Mouse (Mus musculus) left cerebral cortex, postnatal 14 days (tissue): ENCODE results near the gene Dhx40. TPM values are rescaled to one million over a fixed set of nuclear protein-coding genes. Genes with fewer than 3 reads are reported as not detected.
A peak's percentile ranks its signal among the peaks of the same experiment; 100 is the strongest.
"Not testable (repeated sequence)": the region's sequence is repeated elsewhere in the genome, so short reads cannot be mapped to it uniquely, and the experiment has no call there.

Source experiments
- DNase-seq, 2 experiments: peaks; one replicate each; pipeline ENCODE4 v3.0.0; 2021 to 2022; ENCODE audit warnings: low spot score in 2 of 2, mixed read lengths in 1 of 2
- intact Hi-C: fragments of 180-260 bp; cut with DNase I; formaldehyde crosslinking; loops from one replicate; pipeline ENCODE4 v1.15.1; 2025
- total RNA-seq, 2 experiments: library from RNA; stranded (reverse); gene quantifications; 2 replicates each; pipeline ENCODE4 v1.2.3; 2021

Dhx40 gene
- total RNA-seq, 2 experiments from 2014 or later, result 15.7 to 19.5 TPM

GRCm38 (mm10) chr11:86824433-86824832 is 16.9 kb upstream of the Dhx40 start:
- no peak for DNase-seq
- intact Hi-C loops, result no loop called here

- intact Hi-C loops, result no loop called here
These were observed 15.0 kb upstream of the Dhx40 start for GRCm38 (mm10) chr11:86822531-86822930.

GRCm38 (mm10) chr11:86819536-86819935 is 12.0 kb upstream of the Dhx40 start:
- intact Hi-C loops, result no loop called here
- no peak for DNase-seq

More at GRCm38 (mm10) chr11:86822531-86822930, 15.0 kb upstream of the Dhx40 start:
- DNase-seq, result no peak

- intact Hi-C loops, result no loop called here
These were observed 11.4 kb upstream of the Dhx40 start for GRCm38 (mm10) chr11:86818928-86819327.

GRCm38 (mm10) chr11:86816288-86816687 is 8.7 kb upstream of the Dhx40 start:
- DNase-seq, intact Hi-C loops: not testable (repeated sequence)

More at GRCm38 (mm10) chr11:86818928-86819327, 11.4 kb upstream of the Dhx40 start:
- no peak for DNase-seq

GRCm38 (mm10) chr11:86814481-86814880 is 6.9 kb upstream of the Dhx40 start:
- DNase-seq, intact Hi-C loops: not testable (repeated sequence)

GRCm38 (mm10) chr11:86813256-86813655 is 5.7 kb upstream of the Dhx40 start:
- intact Hi-C loops, DNase-seq: not testable (repeated sequence)

GRCm38 (mm10) chr11:86811326-86811630 is 3.7 kb upstream of the Dhx40 start:
- intact Hi-C loops, result no loop called here
- DNase-seq, result no peak

- intact Hi-C loops, result no loop called here
- DNase-seq, result no peak
These were observed 3.2 kb upstream of the Dhx40 start for GRCm38 (mm10) chr11:86810572-86811325.

- intact Hi-C loops, result no loop called here
- DNase-seq, result no peak
These were observed 2.3 kb upstream of the Dhx40 start for GRCm38 (mm10) chr11:86809828-86810227.

- intact Hi-C loops, result no loop called here
- peak; percentile 72 to 77 for DNase-seq
These were observed 507 bp downstream of the Dhx40 start for GRCm38 (mm10) chr11:86807001-86807477.

- DNase-seq, result no peak
- intact Hi-C loops, result no loop called here
These were observed 13.4 kb downstream of the Dhx40 start for GRCm38 (mm10) chr11:86794161-86794560.

- DNase-seq, intact Hi-C loops: not testable (repeated sequence)
These were observed 20.1 kb downstream of the Dhx40 start for GRCm38 (mm10) chr11:86787436-86787835.

GRCm38 (mm10) chr11:86785767-86786166 is 21.8 kb downstream of the Dhx40 start:
- DNase-seq, result no peak
- intact Hi-C loops, result no loop called here

GRCm38 (mm10) chr11:86769884-86770283 is 37.7 kb downstream of the Dhx40 start:
- DNase-seq, result no peak
- intact Hi-C loops, result no loop called here

- no peak for DNase-seq
- intact Hi-C loops, result no loop called here
These were observed 43.0 kb downstream of the Dhx40 start for GRCm38 (mm10) chr11:86764501-86764900.

- DNase-seq, intact Hi-C loops: not testable (repeated sequence)
These were observed 44.4 kb downstream of the Dhx40 start for GRCm38 (mm10) chr11:86763127-86763526.

GRCm38 (mm10) chr11:86760357-86760756 is 47.2 kb downstream of the Dhx40 start:
- no peak for DNase-seq
- intact Hi-C loops, result no loop called here

GRCm38 (mm10) chr11:86759886-86760285 is 47.7 kb downstream of the Dhx40 start:
- no peak for DNase-seq
- intact Hi-C loops, result no loop called here

GRCm38 (mm10) chr11:86759226-86759625 is 48.3 kb downstream of the Dhx40 start:
- intact Hi-C loops, result no loop called here
- DNase-seq, result no peak

- intact Hi-C loops, result no loop called here
These were observed 49.0 kb downstream of the Dhx40 start for GRCm38 (mm10) chr11:86758559-86758958.

More at GRCm38 (mm10) chr11:86758559-86758958, 49.0 kb downstream of the Dhx40 start:
- no peak for DNase-seq
